Comparison of ENCODE assay signal across 24 mouse cellular contexts in genomic region chr2:126387458-126388037, GRCm38 (mm10).
"Had no signal": no experiment of that assay in that cellular context is flagged by ENCODE, and none has a peak within 500 bp of the region (broad histone marks: within the 10 kb centered on the region; RNA-seq: fewer than 3 reads in every experiment).

No protein-coding gene starts in this region.

- H3K4me3 ChIP-seq: gastrocnemius, adult 2 months; heart, embryonic 10.5 days; heart, embryonic 12.5 days; hindbrain, embryonic 13.5 days; hindbrain, embryonic 15.5 days; kidney, embryonic 15.5 days; limb, embryonic 10.5 days; limb, embryonic 12.5 days had no signal

- H3K9me3 ChIP-seq: heart, embryonic 10.5 days; heart, embryonic 12.5 days; hindbrain, embryonic 13.5 days; hindbrain, embryonic 15.5 days; kidney, embryonic 15.5 days; limb, embryonic 10.5 days; limb, embryonic 12.5 days had no signal

- ATAC-seq: hindbrain, postnatal 0 days; intestine, embryonic 16.5 days had no signal

- H3K27ac ChIP-seq: gastrocnemius, adult 2 months; heart, embryonic 10.5 days; hindbrain, embryonic 13.5 days; hindbrain, embryonic 15.5 days; hindbrain, postnatal 0 days; kidney, embryonic 15.5 days; limb, embryonic 10.5 days; limb, embryonic 12.5 days had no signal

- H3K27me3 ChIP-seq: heart, embryonic 12.5 days; hindbrain, embryonic 13.5 days; hindbrain, embryonic 15.5 days; kidney, embryonic 15.5 days; limb, embryonic 12.5 days had no signal

- H3K4me1 ChIP-seq: heart, embryonic 10.5 days; heart, embryonic 12.5 days; hindbrain, embryonic 13.5 days; hindbrain, embryonic 15.5 days; kidney, embryonic 15.5 days; limb, embryonic 10.5 days; limb, embryonic 12.5 days had no signal

- H3K4me2 ChIP-seq: heart, embryonic 12.5 days; hindbrain, embryonic 13.5 days; hindbrain, embryonic 15.5 days; kidney, embryonic 15.5 days; limb, embryonic 12.5 days; liver, embryonic 11.5 days had no signal

- H3K36me3 ChIP-seq: heart, embryonic 10.5 days; heart, embryonic 12.5 days; hindbrain, embryonic 13.5 days; hindbrain, embryonic 15.5 days; kidney, embryonic 15.5 days; limb, embryonic 10.5 days; limb, embryonic 12.5 days had no signal

- H3K9ac ChIP-seq: heart, embryonic 12.5 days; hindbrain, embryonic 13.5 days; hindbrain, embryonic 15.5 days; kidney, embryonic 15.5 days; limb, embryonic 12.5 days had no signal

- DNase-seq: gastrocnemius, adult 2 months; gastrocnemius, postnatal 10 days; gastrocnemius, postnatal 25 days; heart, adult 11 months; heart, postnatal 10 days; heart, postnatal 4 days; kidney, adult 11 months; kidney, adult 2 months; kidney, adult 9 months; kidney, postnatal 10 days; kidney, postnatal 36 days; layer of hippocampus, adult 9-11 months; layer of hippocampus, postnatal 36 days; liver had no signal
